Mouse (Mus musculus): ENCODE results near the gene Atxn10. TPM values are rescaled to one million over a fixed set of nuclear protein-coding genes. Genes with fewer than 3 reads are reported as not detected.

Gene Atxn10
- total RNA-seq, 1 experiment from 2014 or later, result 105 TPM

DNA sequence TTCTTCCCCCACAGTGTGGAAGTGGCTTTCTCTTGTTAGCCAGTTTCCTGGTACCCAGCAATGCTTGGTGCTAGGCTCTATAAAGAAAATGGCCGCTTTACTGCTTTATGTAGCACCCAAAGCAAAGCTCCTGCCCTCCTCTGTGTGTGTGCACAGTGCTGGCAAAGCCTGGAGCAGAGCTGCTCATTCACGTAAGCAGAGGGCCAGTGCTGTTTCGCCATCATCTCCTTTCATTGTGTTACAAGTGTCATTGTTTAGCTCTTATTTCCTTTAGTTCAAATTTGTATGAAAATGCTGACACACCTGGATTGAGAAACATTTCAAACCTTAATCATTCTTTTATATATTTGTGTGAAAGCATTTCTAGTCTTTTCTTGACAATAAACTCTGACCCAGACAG lies 69.5 kb downstream of the Atxn10 start:
- DNase-seq, result no peak

DNA sequence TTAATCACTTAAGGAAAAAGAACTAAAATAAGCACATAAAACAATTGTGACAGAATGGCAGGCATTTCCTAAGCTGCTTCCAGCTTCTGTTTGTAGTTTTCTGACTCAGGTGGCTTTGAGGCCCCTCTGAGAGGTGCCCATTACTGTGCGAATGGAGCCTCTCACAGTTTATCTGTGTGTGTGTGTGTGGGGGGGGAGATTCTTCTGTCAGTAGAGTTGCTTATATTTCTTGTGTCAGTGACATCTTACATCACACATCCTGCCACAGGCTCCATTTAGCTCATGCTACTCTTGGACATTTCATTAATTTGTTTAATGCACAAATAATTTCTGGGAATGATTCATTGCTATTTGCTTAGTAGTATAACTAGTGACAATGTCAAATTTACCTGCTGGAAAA lies 70.8 kb downstream of the Atxn10 start:
- DNase-seq, result no peak

GRCm38 (mm10) chr15:85407342-85407741 lies 71.3 kb downstream of the Atxn10 start:
- no peak for DNase-seq

- no peak for DNase-seq
Measured at GRCm38 (mm10) chr15:85408790-85409189, 72.7 kb downstream of the Atxn10 start.

- no peak for DNase-seq
Measured at GRCm38 (mm10) chr15:85409245-85409783, 73.3 kb downstream of the Atxn10 start.

DNA sequence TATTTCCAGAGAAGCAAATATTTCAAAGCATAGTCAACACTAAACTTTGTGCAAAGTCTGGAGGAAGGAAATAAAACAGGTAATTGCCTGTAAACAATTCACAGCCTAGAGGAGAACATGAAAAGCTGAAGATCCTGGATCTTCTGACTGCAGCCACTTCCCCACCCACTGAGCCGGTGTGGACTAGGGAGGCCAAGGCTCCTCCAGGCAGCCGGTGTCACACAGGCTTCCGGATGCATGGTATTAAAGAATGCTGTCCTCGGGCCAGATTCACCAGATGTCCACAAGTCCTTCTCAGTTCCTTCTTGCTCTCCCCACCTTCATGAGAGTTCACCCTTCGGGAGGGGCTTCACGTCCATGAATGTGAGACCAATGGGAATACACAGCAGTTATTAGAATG lies 73.8 kb downstream of the Atxn10 start:
- DNase-seq, result no peak

DNA sequence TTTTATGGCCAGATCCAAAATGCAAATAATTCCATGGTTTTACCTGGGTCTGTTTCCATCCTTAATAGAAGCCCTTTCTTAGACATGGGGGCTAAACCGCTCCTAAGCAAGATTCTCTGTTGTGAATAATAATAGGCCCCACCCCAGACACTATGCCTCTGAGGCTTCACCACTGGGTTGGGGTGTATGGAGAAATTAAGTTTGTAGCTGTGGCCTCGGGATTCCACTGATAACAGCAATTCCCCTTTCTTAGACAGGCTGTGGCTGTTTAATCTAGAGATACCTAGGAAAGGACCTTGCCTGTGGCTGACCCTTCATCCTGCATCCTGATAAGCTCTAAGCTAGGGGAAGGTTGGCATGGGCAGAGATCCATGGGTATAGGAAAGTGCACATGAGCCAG lies 78.6 kb downstream of the Atxn10 start:
- no peak for DNase-seq

GRCm38 (mm10) chr15:85420686-85421085 lies 84.6 kb downstream of the Atxn10 start:
- no peak for DNase-seq

DNA sequence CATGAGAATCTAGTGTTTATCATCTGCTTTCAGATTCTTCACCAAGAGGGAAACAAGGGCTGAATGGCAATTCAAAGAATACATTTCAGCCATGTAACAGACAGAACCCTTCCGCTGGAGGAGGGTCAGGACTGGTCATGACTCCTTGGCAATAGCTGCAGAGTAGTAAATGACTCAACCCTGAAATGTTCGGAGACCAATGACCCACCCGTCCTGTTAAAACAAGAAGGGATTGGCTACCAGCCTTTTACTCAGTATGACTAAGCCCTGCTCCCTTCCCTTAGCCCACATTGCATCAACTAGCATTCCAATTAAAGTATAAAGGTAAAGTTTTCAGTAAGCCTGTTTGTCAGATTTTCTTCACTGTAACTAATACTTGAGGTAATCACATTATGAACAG lies 88.2 kb downstream of the Atxn10 start:
- peak; percentile 56 for DNase-seq

GRCm38 (mm10) chr15:85428140-85428539 lies 92.1 kb downstream of the Atxn10 start:
- no peak for DNase-seq

DNA sequence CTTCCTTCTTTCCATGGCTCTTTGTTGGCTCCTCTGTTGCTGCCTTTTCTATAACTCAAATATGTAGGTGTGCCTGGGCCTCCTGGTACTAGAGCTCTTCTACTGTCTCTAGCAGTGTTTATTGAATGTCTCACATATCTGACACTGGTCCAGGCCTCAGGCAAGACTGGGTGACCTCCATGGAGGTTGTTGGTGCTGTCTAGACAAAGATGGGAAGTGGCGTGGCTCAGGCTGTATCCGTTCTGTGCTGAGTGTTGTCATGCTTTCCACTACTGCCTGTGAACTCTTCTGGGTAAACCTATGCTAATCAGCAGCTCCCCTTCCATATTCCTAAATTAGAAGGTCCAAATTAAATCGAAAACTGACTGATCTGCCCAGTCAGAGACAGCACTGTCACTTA lies 106.5 kb downstream of the Atxn10 start:
- DNase-seq, result no peak

- no peak for DNase-seq
Measured at GRCm38 (mm10) chr15:85446652-85447051, 110.6 kb downstream of the Atxn10 start.

DNA sequence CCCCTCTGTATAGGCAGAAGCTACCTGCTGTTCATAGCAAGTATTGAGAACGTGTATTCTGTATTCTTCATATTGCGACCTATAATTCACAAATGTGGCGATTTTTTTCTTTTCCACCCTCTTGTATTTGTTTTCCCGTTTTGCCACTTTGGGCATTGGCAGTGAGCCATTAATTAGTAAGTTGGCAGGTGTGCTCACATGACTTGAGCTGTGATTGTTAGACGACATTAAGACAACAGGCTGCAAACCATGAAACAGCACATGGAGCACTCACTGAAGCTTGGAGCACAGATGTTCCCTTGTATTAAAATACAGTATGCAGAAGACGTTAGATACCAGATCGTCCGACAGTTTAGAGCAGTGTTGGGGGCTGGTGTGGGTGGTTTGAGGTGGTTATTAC lies 120.8 kb downstream of the Atxn10 start:
- DNase-seq, result no peak

DNA sequence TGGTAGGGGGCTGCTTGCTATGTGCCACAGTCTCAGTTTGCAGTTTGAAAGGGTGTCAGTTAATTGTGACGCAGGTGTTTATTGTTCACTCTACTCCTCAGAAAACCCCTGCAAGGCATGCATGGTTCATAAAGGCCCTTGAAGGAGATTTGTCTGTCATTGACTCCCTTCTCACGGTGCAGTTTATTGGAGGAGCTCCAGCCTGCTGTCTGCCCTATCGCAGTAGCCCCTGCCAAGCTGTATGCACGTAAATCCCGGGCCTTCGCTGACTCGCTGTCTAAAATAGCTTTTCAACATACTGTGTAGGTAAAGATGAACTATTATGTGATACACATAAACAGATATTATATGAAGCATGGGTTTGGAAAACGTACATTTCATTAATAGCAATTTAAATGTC lies 121.8 kb downstream of the Atxn10 start:
- DNase-seq, result no peak

- DNase-seq, result no peak
Measured at GRCm38 (mm10) chr15:85458631-85459082, 122.6 kb downstream of the Atxn10 start.

DNA sequence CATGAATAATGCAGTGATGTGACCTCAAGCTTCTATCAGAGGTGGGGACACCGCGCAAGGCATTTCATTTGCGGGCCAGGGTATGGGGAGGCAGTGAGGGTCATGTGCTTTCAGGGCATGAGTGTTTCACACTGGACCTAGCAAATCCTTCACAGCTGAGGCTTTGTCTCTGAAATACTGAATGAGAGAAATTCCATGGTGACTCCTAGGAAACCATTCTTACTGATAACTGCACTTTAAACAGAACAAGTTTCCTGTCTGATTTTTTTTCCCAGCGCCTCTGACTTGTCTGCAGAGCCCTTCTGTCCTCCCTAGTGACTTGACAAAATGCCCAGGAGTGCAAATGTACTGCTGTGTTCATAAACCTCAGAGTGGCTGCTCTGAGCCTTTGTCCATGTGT lies 125.5 kb downstream of the Atxn10 start:
- no peak for DNase-seq

DNA sequence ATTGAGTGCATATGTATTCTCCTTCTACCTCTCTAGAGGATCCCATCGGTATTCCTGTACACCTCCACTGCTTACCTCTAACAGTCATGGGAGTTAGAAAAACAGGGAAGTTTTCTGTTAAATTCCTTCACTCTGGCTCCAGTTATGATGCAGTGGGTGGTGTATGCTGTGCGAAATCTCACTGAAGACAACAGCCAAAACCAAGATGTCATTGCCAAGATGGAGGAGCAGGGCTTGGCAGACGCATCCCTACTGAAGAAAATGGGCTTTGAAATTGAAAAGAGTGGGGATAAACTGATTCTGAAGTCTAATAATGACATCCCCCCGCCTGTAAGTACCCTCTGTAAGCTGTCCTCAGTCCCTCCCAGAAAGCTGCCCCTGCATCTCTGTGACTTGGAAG lies 126.1 kb downstream of the Atxn10 start:
- no peak for DNase-seq

DNA sequence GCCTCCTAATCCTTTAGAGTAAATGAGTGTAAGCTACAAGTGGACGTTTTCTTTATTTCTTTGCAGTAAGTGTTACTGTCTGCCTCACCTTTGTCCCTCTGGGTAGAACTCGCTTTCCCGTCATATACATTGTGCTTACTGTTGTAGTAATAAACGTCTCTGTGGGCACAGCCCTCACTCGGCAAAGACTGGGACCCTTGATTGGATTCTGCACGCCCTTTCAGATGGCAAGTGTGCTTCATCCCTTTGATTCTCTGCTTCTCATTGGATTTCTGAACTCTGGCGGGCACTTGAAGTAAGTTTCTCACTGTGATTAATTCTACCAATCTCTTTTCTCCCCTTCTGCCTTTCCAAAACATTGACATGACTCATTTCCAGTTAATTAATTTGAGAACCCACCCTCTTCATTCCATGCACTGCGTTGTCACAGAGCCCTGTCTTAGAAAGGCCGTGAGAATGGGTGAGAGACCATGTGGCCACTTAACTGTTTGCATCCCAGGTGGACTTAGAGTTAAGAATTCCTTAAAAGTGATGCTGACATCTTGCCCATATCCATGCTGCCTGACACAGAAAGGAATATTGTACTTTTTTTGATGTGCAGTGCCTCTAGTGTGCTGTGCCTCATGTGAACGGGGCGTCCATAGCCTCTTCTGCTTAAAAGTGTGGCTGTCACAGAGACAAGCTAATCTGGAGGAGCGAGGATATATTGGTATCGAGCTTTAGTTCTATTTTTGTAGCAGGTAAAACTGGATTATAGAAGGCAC lies 127.2 kb downstream of the Atxn10 start:
- DNase-seq, result no peak

DNA sequence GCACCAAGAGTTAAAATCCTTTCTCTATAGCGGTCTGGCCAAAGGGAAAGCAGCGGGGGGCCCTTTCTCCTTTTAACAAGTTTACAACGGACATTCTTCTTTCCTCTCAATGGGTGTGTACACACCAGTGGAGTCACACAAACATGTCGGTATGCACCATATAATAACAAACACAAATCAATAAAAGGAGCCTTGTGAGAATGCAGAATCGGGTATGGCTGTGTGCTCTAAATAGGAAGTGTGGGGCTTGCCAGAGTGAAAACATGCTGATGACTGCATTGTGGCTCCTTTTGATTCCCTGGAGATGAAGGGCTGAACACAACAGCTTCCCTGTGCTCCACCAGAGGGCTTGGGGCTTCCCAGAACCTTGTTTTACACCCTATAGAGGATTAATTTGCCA lies 128.1 kb downstream of the Atxn10 start:
- no peak for DNase-seq

- peak; percentile 25 for DNase-seq
Measured at GRCm38 (mm10) chr15:85464823-85465565, 128.9 kb downstream of the Atxn10 start.

- no peak for DNase-seq
Measured at GRCm38 (mm10) chr15:85466456-85467067, 130.5 kb downstream of the Atxn10 start.

GRCm38 (mm10) chr15:85469401-85469800 lies 133.4 kb downstream of the Atxn10 start:
- DNase-seq, result no peak

DNA sequence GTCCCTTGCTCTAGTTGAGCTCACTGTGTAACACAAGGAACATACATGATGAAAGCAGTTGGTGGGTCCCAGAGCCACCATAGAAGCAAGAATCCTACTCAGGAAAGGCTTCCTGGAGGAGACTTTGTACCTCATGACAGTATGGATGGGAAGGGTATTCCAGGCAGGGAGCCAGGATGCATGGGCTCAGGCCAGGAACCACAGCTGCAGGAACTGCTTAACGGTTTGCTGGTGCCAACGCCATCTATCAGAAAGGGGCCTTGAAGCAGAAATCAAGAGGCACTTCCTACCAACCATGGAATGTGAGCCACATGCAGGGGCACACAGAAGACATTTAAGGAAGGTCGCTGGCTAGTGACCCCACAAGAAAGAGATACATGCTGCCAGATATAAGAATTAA lies 138.7 kb downstream of the Atxn10 start:
- peak; percentile 58 for DNase-seq

Measured in adrenal gland, postnatal 14 days (tissue).